Mouse (Mus musculus): ENCODE results near the gene Egfl8. TPM values are rescaled to one million over a fixed set of nuclear protein-coding genes. Genes with fewer than 3 reads are reported as not detected.

Egfl8 gene
- polyA plus RNA-seq, 2 experiments, result 8.7 to 11.3 TPM

- Histone ChIP-seq H3K9me3 (ENCODE audit: control insufficient read depth, low read length) (no peaks in the 10 kb centered on the region), H3K9ac (ENCODE audit: low read depth, low read length, severe bottlenecking) (no peak overlapping the region), H3K4me1 (ENCODE audit: control insufficient read depth, insufficient read depth, low read length) (peaks cover 5% of the 10 kb centered on the region; the same call in 1 of the 2 replicates), H3K4me2 (replicated peaks; ENCODE audit: low read depth, low read length, severe bottlenecking) (no peak overlapping the region), H3K36me3 (ENCODE audit: control insufficient read depth, insufficient read depth, low read length) (no peaks in the 10 kb centered on the region), H3K4me3 (replicated peaks; ENCODE audit: low read length) (no peak overlapping the region), H3K27ac (replicated peaks; ENCODE audit: low read depth, low read length) (no peak overlapping the region), H3K27me3 (ENCODE audit: control insufficient read depth, insufficient read depth, low read length) (no peaks in the 10 kb centered on the region)
- TF ChIP-seq POLR2A (IDR thresholded peaks at IDR 0.05; ENCODE audit: borderline replicate concordance, extremely low read depth, insufficient read depth, insufficient read length), result no peak
- 19% methylated on average over 5 of the region's 5 CpGs for WGBS
- DNase-seq (ENCODE audit: low spot score), result no peak
- ATAC-seq (ENCODE audit: low FRiP score, low read depth), result no peak
These were observed 43.9 kb downstream of the Egfl8 start for GRCm38 (mm10) chr17:34571875-34572274.

- 71% methylated on average over 4 of the region's 4 CpGs for WGBS
- TF ChIP-seq POLR2A (IDR thresholded peaks at IDR 0.05; ENCODE audit: borderline replicate concordance, extremely low read depth, insufficient read depth, insufficient read length), result no peak
These were observed 45.9 kb downstream of the Egfl8 start for GRCm38 (mm10) chr17:34569919-34570318.

GRCm38 (mm10) chr17:34568421-34568820 is 47.4 kb downstream of the Egfl8 start:
- DNase-seq (ENCODE audit: low spot score), result no peak
- WGBS, result 77% methylated on average over 13 of the region's 13 CpGs
- no peak for TF ChIP-seq POLR2A (IDR thresholded peaks at IDR 0.05; ENCODE audit: borderline replicate concordance, extremely low read depth, insufficient read depth, insufficient read length)
- Histone ChIP-seq H3K9ac (ENCODE audit: low read depth, low read length, severe bottlenecking) (no peak overlapping the region), H3K4me2 (replicated peaks; ENCODE audit: low read depth, low read length, severe bottlenecking) (no peak overlapping the region), H3K27ac (replicated peaks; ENCODE audit: low read depth, low read length) (no peak overlapping the region), H3K36me3 (ENCODE audit: control insufficient read depth, insufficient read depth, low read length) (no peaks in the 10 kb centered on the region), H3K4me1 (ENCODE audit: control insufficient read depth, insufficient read depth, low read length) (peaks cover 8% of the 10 kb centered on the region), H3K4me3 (replicated peaks; ENCODE audit: low read length) (no peak overlapping the region), H3K27me3 (ENCODE audit: control insufficient read depth, insufficient read depth, low read length) (no peaks in the 10 kb centered on the region), H3K9me3 (ENCODE audit: control insufficient read depth, low read length) (no peaks in the 10 kb centered on the region)
- ATAC-seq (ENCODE audit: low FRiP score, low read depth), result no peak

More at GRCm38 (mm10) chr17:34569919-34570318, 45.9 kb downstream of the Egfl8 start:
- Histone ChIP-seq H3K9me3 (ENCODE audit: control insufficient read depth, low read length) (no peaks in the 10 kb centered on the region), H3K27me3 (ENCODE audit: control insufficient read depth, insufficient read depth, low read length) (no peaks in the 10 kb centered on the region), H3K4me2 (replicated peaks; ENCODE audit: low read depth, low read length, severe bottlenecking) (no peak overlapping the region), H3K27ac (replicated peaks; ENCODE audit: low read depth, low read length) (no peak overlapping the region), H3K36me3 (ENCODE audit: control insufficient read depth, insufficient read depth, low read length) (no peaks in the 10 kb centered on the region), H3K4me1 (ENCODE audit: control insufficient read depth, insufficient read depth, low read length) (no peaks in the 10 kb centered on the region), H3K9ac (ENCODE audit: low read depth, low read length, severe bottlenecking) (no peak overlapping the region), H3K4me3 (replicated peaks; ENCODE audit: low read length) (no peak overlapping the region)
- ATAC-seq (ENCODE audit: low FRiP score, low read depth) (no peak), DNase-seq (ENCODE audit: low spot score) (no peak)

GRCm38 (mm10) chr17:34567311-34567710 is 48.5 kb downstream of the Egfl8 start:
- ATAC-seq (ENCODE audit: low FRiP score, low read depth), result no peak
- no peak for DNase-seq (ENCODE audit: low spot score)
- WGBS, result 64% methylated on average over 9 of the region's 9 CpGs
- Histone ChIP-seq H3K4me2 (replicated peaks; ENCODE audit: low read depth, low read length, severe bottlenecking) (no peak overlapping the region), H3K4me3 (replicated peaks; ENCODE audit: low read length) (no peak overlapping the region), H3K4me1 (ENCODE audit: control insufficient read depth, insufficient read depth, low read length) (peaks cover 8% of the 10 kb centered on the region), H3K9ac (ENCODE audit: low read depth, low read length, severe bottlenecking) (no peak overlapping the region), H3K27ac (replicated peaks; ENCODE audit: low read depth, low read length) (no peak overlapping the region), H3K36me3 (ENCODE audit: control insufficient read depth, insufficient read depth, low read length) (no peaks in the 10 kb centered on the region), H3K9me3 (ENCODE audit: control insufficient read depth, low read length) (no peaks in the 10 kb centered on the region), H3K27me3 (ENCODE audit: control insufficient read depth, insufficient read depth, low read length) (no peaks in the 10 kb centered on the region)
- no peak for TF ChIP-seq POLR2A (IDR thresholded peaks at IDR 0.05; ENCODE audit: borderline replicate concordance, extremely low read depth, insufficient read depth, insufficient read length)

GRCm38 (mm10) chr17:34564796-34565195 is 51.0 kb downstream of the Egfl8 start:
- H3K27ac ChIP-seq (replicated peaks; ENCODE audit: low read depth, low read length), result 0 out of 2 replicates have a peak overlapping the region, but pooled peaks have one; percentile 7
- H3K4me2 ChIP-seq (replicated peaks; ENCODE audit: low read depth, low read length, severe bottlenecking), result no peak overlapping the region
- no peaks in the 10 kb centered on the region for H3K27me3 ChIP-seq (ENCODE audit: control insufficient read depth, insufficient read depth, low read length)
- no peaks in the 10 kb centered on the region for H3K36me3 ChIP-seq (ENCODE audit: control insufficient read depth, insufficient read depth, low read length)
- H3K9me3 ChIP-seq (ENCODE audit: control insufficient read depth, low read length), result no peaks in the 10 kb centered on the region
- peaks cover 8% of the 10 kb centered on the region for H3K4me1 ChIP-seq (ENCODE audit: control insufficient read depth, insufficient read depth, low read length)
- no peak for TF ChIP-seq POLR2A (IDR thresholded peaks at IDR 0.05; ENCODE audit: borderline replicate concordance, extremely low read depth, insufficient read depth, insufficient read length)
- DNase-seq (ENCODE audit: low spot score) (no peak), ATAC-seq (ENCODE audit: low FRiP score, low read depth) (no peak)
- no peak overlapping the region for H3K4me3 ChIP-seq (replicated peaks; ENCODE audit: low read length)
- H3K9ac ChIP-seq (ENCODE audit: low read depth, low read length, severe bottlenecking), result 0 out of 2 replicates have a peak overlapping the region, but pooled peaks have one; percentile 22
- WGBS, result 36% methylated on average over 3 of the region's 3 CpGs
